Mouse (Mus musculus) C2C12 (cell line): ENCODE measurements around the gene Olfr1410. TPM values are rescaled to one million over a fixed set of nuclear protein-coding genes. Genes with fewer than 3 reads are reported as not detected.

Experiments used
- H3K27me3 ChIP-seq: one replicate; pipeline ENCODE4 v1.6.1; 2011; ENCODE audit not compliant: control insufficient read depth, insufficient read depth, insufficient read length
- H3K36me3 ChIP-seq: one replicate; pipeline ENCODE4 v1.6.1; 2011; ENCODE audit not compliant: control insufficient read depth, insufficient read depth
- H3K4me3 ChIP-seq: one replicate; pipeline ENCODE4 v1.5.1; 2011; ENCODE audit warnings: mild to moderate bottlenecking, control low read depth; ENCODE audit not compliant: poor library complexity, insufficient read depth, severe bottlenecking
- H3K79me2 ChIP-seq: one replicate; pipeline ENCODE4 v1.6.1; 2011; ENCODE audit not compliant: control insufficient read depth, insufficient read depth
- H3K79me3 ChIP-seq: one replicate; pipeline ENCODE4 v1.6.1; 2011; ENCODE audit warnings: low read depth, control low read depth
- H3ac ChIP-seq: one replicate; pipeline ENCODE3; 2011; ENCODE audit warnings: low read depth; ENCODE audit not compliant: control insufficient read depth, insufficient read length
- CEBPB ChIP-seq: IDR thresholded peaks from one replicate; pipeline ENCODE4 v1.6.1; 2011; ENCODE audit warnings: low read depth, mild to moderate bottlenecking, control low read depth, moderate library complexity
- CTCF ChIP-seq: IDR thresholded peaks from one replicate; pipeline ENCODE4 v1.5.1; 2011; ENCODE audit not compliant: control insufficient read depth, insufficient read depth, insufficient read length
- FOSL1 ChIP-seq: IDR thresholded peaks from one replicate; pipeline ENCODE4 v1.8.0; 2011; ENCODE audit warnings: mild to moderate bottlenecking, low read length; ENCODE audit not compliant: poor library complexity, insufficient read depth, severe bottlenecking
- MAX ChIP-seq: IDR thresholded peaks from one replicate; pipeline ENCODE4 v1.6.1; 2011; ENCODE audit warnings: mild to moderate bottlenecking, control low read depth
- MYOD1 ChIP-seq: IDR thresholded peaks from one replicate; pipeline ENCODE4 v1.6.1; 2011; ENCODE audit warnings: low read depth; ENCODE audit not compliant: control insufficient read depth, insufficient read length
- MYOG ChIP-seq: IDR thresholded peaks from one replicate; pipeline ENCODE4 v1.6.1; 2011; ENCODE audit not compliant: control insufficient read depth, insufficient read length; ENCODE audit errors: extremely low read depth
- USF1 ChIP-seq: IDR thresholded peaks from one replicate; pipeline ENCODE4 v1.6.1; 2011; ENCODE audit warnings: low read depth, mild to moderate bottlenecking, control low read depth, moderate library complexity
- polyA plus RNA-seq: library from polyadenylated mRNA; unstranded; fragments of >200 nt; fragmentation: generic; extraction: Trizol; gene quantifications from one replicate; pipeline ENCODE4 v1.2.1, GENCODE M21; 2012; ENCODE audit warnings: missing spikeins

The Olfr1410 gene
- polyA plus RNA-seq, 1 experiment, result not detected

- TF ChIP-seq FOSL1, result no peak
- TF ChIP-seq CEBPB, result no peak
- TF ChIP-seq MYOD1, result no peak
- Histone ChIP-seq H3K79me2 (no peaks in the 10 kb centered on the region), H3ac (no peak overlapping the region), H3K4me3 (no peak overlapping the region), H3K36me3 (no peaks in the 10 kb centered on the region), H3K79me3 (no peaks in the 10 kb centered on the region), H3K27me3 (no peaks in the 10 kb centered on the region)
These were observed 51.6 kb downstream of the Olfr1410 start for GRCm38 (mm10) chr1:92657025-92657820.

DNA sequence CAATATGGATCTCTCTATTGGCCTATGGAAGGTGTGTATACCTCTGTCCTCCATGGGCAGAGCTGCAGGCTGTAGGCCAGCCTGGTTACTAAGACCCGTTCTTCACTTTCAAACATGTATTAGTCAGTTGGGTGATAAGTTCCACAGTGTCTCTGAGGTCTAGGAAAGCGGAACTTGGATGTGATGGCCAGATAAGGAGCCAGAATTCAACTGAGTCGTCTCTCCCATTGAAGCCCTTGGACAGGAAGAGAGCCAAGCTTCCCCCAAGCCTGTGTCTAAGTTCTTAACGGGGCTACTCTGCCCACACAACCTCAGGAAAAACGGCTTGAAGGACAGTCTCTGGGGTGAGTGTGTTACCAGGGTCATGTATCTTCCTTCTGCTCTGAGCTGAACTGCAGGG, 53.8 kb downstream of the Olfr1410 start:
- Histone ChIP-seq H3K79me2 (no peaks in the 10 kb centered on the region), H3K36me3 (no peaks in the 10 kb centered on the region), H3K79me3 (no peaks in the 10 kb centered on the region), H3K4me3 (no peak overlapping the region), H3K27me3 (no peaks in the 10 kb centered on the region), H3ac (no peak overlapping the region)
- TF ChIP-seq MYOG, result no peak
- TF ChIP-seq CEBPB, result no peak
- no peak for TF ChIP-seq MYOD1
- no peak for TF ChIP-seq CTCF
- no peak for TF ChIP-seq USF1
- no peak for TF ChIP-seq MAX
- TF ChIP-seq FOSL1, result no peak

Other genes with a start within 250 kb of the Olfr1410 start
- gene Ndufa10, start 131.9 kb upstream of the Olfr1410 start, polyA plus RNA-seq, result 112 TPM
- not detected for gene Olfr1416, start 120.7 kb upstream of the Olfr1410 start, polyA plus RNA-seq
- gene Olfr1415, start 109.7 kb upstream of the Olfr1410 start, polyA plus RNA-seq, result not detected
- gene Olfr1414, start 87.1 kb upstream of the Olfr1410 start, polyA plus RNA-seq, result not detected
- gene Olfr1413, start 34.5 kb upstream of the Olfr1410 start, polyA plus RNA-seq, result not detected
- gene Olfr1412, start 20.0 kb upstream of the Olfr1410 start, polyA plus RNA-seq, result not detected
- gene Olfr1411, start 11.4 kb upstream of the Olfr1410 start, polyA plus RNA-seq, result not detected
- gene Olfr12, start 12.0 kb downstream of the Olfr1410 start, polyA plus RNA-seq, result not detected
- 430 TPM for gene Cops9, start 36.2 kb downstream of the Olfr1410 start, polyA plus RNA-seq
- gene Otos, start 43.1 kb downstream of the Olfr1410 start, polyA plus RNA-seq, result not detected
- 380 TPM for gene Gpc1, start 225.9 kb downstream of the Olfr1410 start, polyA plus RNA-seq